Mouse (Mus musculus) heart, postnatal 36 days (tissue): Measurements from ENCODE around the gene Col16a1. TPM values are rescaled to one million over a fixed set of nuclear protein-coding genes. Genes with fewer than 3 reads are reported as not detected.

Experiments used
- DNase-seq, 2 experiments: peaks; one replicate each; pipeline ENCODE4 v3.0.0; 2021 to 2022
- intact Hi-C: fragments of 180-260 bp; cut with DNase I; formaldehyde crosslinking; loops from one replicate; pipeline ENCODE4 v1.15.1; 2025
- total RNA-seq, 2 experiments: library from RNA; stranded (reverse); gene quantifications; 2 replicates each; pipeline ENCODE4 v1.2.3; 2021

The Col16a1 gene
- total RNA-seq, 2 experiments from 2014 or later, result 7.4 to 8.5 TPM

DNA sequence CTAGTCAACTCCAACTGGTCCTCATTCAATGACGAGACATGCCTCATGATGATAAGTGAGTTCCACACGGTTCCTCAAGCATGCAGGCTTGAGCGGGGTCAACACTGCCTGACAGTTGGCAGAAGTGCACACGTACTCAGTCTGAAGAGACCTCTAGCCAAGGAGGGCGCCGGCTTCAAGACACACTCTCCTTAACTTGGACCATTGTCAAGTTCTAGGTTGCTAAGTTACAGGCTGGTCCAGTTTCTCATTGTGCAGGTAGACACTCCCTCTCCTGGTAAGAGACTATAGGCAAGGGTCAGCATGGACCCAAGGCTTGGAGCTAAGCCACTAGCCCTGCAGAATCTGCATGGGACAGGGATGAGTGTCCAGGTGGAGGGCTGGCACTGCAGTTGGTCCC, 77.5 kb downstream of the Col16a1 start:
- DNase-seq, result no peak
- intact Hi-C loops, result no loop called here

DNA sequence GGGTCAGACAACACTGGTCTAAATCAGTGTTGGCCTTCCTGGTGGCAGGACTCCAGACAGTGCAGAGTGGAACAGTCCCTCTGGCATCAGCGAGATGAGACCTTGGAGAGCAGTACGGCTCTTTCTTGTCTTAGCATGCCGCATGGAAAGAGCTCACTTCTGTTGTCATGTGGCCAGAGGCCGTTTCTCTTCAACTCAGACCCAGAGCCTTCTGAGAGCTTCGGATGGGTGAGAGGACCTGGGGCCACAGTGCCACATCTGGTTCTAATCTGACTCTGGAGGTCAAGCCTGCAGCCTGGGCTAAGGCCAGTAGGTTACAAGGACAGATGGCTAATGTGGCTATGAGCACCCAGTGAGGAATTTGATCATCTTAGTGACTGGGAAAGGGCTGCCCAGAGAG, 78.3 kb downstream of the Col16a1 start:
- DNase-seq, result no peak
- intact Hi-C loops, result no loop called here

DNA sequence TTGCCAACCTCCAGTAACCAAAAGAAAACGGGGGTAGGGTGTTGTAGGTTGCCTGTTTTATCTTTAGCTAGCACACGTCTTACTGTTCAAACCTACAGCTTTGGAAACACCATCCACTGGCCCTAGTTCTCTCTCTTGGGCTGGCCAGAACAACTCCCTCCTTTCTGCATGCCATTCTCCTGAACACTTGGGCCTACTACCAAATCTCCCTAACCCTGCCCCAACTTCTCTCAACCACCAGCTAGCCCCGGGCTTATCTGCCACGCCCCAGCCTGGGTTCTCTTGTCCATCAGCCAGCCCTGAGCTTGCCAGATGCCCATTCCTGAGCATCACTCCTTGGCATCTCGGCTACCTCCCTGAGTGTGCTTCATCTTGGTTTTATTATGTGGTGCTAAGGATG, 81.3 kb downstream of the Col16a1 start:
- DNase-seq, result no peak
- intact Hi-C loops, result no loop called here

DNA sequence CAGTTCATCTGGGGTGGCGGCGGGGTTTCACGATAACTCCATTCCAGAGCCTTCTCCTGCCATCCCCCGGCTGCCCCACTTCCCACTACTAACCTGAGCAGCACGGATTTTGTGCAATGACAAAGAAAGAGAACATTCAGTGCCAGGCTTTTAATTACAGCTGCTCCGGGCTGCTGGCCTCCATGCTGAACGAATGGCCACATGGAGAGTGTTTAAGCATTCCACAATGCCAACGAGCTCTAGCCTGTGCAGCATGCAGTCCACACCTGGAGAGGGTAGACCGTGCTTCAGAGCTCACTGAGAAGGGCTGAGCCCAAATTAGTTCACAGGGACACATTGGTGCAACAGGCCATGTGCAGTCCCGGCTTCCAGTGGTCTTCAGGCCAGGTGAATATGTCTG, 82.4 kb downstream of the Col16a1 start:
- intact Hi-C loops, result no loop called here
- DNase-seq, result no peak

DNA sequence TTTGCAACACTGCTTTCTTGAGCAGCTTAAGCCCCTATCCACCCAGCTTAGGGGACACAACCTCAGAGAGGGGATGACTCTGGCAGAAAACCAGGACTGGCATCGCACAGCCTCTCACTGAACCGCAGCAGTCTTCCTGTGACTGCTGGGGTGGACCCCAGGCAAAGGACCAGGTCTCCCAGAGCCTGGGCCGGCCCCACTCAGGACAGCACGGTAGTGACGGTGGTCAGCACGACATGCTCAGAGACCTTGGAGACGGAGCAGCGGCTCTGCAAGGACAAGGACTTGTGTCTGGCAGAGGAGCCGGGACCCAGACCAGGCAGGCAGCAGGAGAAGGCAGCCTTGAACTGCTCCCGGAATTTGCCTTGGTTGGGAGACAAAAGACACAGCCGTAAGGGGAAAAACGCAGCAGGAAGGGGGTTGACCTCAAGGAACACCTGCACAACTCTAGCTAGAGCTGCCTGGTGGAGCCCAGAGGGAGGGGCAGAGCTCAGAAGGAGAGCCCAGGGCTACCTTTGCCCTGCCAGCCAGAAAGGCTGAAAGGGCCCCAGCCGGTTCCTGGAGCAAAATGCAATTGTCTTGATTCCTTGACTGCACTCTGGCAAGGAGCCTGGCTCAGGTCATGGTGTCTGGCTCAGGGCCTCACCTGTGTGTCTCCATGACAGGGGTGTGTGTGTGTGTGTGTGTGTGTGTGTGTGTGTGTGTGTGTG, 83.2 kb downstream of the Col16a1 start:
- intact Hi-C loops, result no loop called here
- DNase-seq, result no peak

DNA sequence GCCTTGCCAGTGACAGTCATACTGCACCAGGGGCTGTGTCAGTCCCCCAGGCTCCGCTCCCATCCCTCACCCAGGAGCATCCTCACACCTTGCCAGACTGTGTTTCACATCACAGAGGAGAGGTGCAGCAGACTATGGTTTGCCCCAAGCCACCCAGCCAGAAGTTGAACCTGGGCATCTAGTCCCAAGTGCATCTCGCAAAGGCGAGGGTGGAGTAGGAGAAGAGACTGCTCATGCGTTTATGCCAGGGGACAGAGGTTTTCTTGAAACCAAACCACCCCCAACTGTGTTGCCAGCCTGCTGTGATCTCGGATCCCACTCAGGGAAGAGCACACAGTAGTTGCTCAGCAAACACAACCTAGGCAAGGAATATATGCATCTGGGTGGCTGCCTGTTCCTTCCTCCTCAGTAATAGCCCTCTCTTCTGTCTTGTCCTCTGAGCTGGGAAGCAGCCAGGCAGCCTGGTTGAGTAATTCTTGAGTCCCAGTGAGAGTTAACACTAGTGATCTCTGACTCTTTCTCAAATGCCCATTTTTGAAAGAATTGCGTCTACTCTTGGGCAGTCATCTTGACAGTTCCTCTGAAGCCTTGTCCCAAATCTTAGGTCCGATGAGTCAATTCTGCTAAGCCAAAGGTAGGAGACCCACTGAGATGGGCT, 83.9 kb downstream of the Col16a1 start:
- intact Hi-C loops, result no loop called here
- no peak for DNase-seq

DNA sequence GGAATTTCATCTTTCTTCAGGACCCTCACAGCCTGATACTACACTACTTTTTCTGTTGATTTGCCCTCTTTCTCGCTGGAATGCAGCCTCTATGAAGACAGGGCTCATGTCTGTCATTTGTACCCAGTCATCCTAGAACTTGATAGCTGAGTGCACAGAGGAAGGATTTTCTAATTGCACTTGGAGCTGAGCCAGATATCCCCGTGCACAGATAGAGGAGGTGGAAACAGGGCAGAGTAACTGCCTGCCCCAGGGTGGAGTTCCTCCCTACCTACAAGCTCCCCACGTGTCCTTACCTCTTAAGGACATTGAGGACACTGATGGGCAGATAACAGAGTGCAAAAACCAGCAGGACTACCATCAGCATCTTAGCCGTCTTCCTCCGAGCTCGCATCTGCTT, 85.8 kb downstream of the Col16a1 start:
- no peak for DNase-seq
- intact Hi-C loops, result no loop called here

DNA sequence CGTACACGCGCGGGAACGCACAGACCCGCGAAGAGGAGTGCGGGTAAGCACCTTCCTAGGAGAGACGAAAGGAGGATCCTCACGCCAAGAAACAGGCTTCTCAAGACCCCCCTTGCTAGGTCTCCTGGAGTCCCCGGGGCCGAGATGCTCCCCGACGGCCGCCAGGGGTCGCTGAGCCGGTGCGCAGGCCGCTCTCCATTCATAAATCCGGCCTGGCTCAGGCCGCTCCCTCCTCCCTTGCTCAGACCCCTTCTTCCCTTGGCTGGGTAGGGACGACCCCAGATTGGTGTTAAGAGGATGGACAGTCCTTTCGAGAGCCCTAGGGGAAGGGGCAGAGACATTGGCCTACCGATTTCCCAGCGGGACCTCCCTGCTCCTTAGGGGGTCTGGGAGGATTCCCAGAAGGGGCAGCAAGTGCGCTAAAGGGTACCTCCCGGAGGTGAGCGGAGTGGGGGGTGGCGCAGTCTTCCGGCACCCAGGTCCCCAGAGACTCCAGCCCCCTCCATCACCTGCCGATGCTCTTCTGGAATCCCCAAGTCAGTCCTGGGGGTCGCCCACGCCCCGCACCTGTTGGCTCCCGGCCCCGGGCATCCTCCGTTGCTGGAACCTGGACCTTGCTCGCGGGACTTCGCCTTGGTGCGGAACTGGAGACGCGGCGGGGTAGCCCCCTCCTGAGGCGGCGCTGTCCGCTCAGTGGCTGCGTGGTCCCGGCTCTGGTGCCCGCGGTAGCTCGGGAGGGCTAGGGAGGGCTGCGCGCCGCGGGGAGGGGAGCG, 91.0 kb downstream of the Col16a1 start:
- intact Hi-C loops, result loop anchor here (1.0 to 5.0 kb wide), 3 partner anchors 24 to 109 kb away; no protein-coding TSS in a partner anchor
- DNase-seq, result peak; percentile 80 to 84

DNA sequence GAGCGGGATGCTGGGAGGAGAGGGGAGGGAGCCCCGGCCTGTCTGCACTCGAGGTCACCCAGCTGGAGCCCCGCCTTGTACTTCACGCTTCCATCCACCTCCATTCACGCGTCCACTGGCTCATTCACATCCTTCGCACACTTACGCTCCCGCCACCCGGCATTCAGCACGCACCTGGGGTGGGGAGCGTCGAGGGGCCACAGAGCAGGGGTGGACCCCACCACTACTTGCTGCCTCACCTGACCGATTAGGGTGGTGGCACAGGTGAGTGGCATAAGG, 91.5 kb downstream of the Col16a1 start, which contains the start of gene Hcrtr1:
Gene Hcrtr1, minus strand, starts transcription at position 146 of the 279 bp plus-strand sequence.
- intact Hi-C loops, result loop anchor here (2.0 to 5.0 kb wide), 2 partner anchors 24 to 108 kb away; no protein-coding TSS in a partner anchor

DNA sequence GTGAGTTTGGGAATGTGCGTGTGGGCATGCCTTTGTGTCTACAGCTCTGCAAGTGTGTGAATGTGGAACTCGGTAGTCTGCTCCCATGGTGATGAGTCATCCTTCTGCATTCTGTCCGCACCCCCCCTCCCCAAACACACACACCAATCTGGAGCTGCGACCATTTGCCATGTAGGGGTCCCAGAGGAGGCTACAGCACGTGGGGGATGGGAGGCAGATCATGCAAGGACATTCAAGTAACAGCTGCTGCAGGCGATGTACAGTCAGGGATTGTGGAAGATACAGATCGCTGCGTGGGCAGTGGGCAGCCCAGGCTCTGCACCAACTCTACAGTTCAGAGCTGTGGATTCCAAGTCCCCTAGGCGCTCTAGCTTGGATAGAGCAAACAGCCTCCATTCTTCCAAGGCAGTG, 93.4 kb downstream of the Col16a1 start:
- intact Hi-C loops, result no loop called here
- DNase-seq, result no peak

More for the DNA sequence above, 91.5 kb downstream of the Col16a1 start, which contains the start of gene Hcrtr1:
- DNase-seq, result no peak

DNA sequence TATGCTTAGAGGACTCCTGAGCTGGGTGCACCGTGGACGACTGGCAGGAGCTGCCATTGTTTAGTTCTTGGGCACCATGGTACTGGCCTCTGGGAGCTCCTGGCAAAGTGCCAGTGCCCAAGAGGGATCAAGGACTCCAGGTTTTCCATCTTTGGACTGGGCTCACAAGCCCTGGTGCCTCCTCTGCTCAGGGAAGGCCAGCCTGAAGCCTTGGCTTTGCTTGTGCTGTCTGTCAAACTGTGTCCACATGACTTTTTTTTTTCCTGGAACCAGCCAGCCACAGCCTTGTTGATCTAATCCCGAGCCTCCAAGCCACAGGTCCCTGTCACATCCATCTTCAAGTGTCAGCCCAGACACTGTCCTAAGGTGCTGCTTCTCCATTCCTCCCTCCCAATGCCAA, 94.1 kb downstream of the Col16a1 start:
- intact Hi-C loops, result no loop called here
- DNase-seq, result no peak

DNA sequence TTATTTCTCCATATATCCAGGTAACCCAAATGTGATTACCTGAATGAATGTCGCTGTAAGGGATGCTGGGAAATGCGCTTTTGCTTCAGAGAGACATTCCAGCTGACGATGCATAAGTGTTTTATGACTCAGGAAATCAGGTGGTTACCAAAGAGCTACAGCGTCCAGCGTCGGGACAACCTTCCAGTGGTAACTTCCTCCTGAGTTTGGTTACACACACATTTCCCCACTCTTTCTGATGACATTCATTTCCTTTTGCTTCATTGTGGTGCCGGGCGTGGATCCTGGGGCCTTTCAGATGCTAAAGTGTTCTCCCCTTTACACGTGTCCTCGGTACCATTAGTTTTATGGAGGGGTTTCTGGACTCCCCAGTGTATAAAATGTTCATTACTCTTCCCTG, 100.8 kb downstream of the Col16a1 start:
- intact Hi-C loops, result no loop called here
- no peak for DNase-seq

Other genes with a start within 250 kb of the Col16a1 start
- gene Ptp4a2, start 236.6 kb upstream of the Col16a1 start, total RNA-seq, result 100 to 1,000 TPM; 203 to 210 TPM
- gene Spocd1, start 118.6 kb upstream of the Col16a1 start, total RNA-seq, result not detected
- gene Adgrb2, start 63.0 kb upstream of the Col16a1 start, total RNA-seq, result 1 to 10 TPM; 2.1 to 2.6 TPM
- gene Pef1, start 54.7 kb downstream of the Col16a1 start, total RNA-seq, result 10 to 100 TPM; 37.5 to 37.6 TPM
- not detected for gene Hcrtr1, start 91.5 kb downstream of the Col16a1 start, total RNA-seq
- 10 to 100 TPM; 55.2 to 76.8 TPM for gene Tinagl1, start 127.3 kb downstream of the Col16a1 start, total RNA-seq
- not detected for gene Gm853, start 174.6 kb downstream of the Col16a1 start, total RNA-seq
- 1 to 10 TPM; 2.1 to 2.5 TPM for gene Serinc2, start 231.4 kb downstream of the Col16a1 start, total RNA-seq